Mouse (Mus musculus): Measurements from ENCODE around the gene Ttll3. TPM values are rescaled to one million over a fixed set of nuclear protein-coding genes. Genes with fewer than 3 reads are reported as not detected.

Gene Ttll3
- total RNA-seq, 2 experiments from 2014 or later: 0.77 to 1.3 TPM

- DNase-seq: peak in 1 of 2 experiments; percentile 47
Measured at GRCm38 (mm10) chr6:113379246-113379645, 9.8 kb upstream of the Ttll3 start.

DNA sequence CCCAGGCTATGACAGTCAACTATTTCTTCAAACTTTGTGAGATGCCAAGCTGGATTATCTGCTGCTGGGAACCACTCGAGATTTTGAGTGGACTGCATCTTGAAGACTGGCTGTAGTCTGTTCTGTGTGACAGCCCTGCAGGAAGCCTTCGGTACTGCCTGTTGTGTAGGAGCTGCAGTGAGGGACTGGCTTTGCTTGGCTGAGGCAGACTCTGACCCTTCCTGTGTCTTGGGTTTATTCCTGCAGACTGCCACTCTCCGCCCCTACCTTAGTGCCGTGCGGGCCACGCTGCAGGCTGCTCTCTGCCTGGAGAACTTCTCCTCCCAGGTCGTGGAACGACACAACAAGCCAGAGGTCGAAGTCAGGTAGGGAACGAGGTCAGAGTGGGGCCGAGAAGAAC is 8.6 kb upstream of the Ttll3 start:
- no peak for DNase-seq

GRCm38 (mm10) chr6:113384351-113384927 is 4.6 kb upstream of the Ttll3 start:
- no peak for DNase-seq

DNA sequence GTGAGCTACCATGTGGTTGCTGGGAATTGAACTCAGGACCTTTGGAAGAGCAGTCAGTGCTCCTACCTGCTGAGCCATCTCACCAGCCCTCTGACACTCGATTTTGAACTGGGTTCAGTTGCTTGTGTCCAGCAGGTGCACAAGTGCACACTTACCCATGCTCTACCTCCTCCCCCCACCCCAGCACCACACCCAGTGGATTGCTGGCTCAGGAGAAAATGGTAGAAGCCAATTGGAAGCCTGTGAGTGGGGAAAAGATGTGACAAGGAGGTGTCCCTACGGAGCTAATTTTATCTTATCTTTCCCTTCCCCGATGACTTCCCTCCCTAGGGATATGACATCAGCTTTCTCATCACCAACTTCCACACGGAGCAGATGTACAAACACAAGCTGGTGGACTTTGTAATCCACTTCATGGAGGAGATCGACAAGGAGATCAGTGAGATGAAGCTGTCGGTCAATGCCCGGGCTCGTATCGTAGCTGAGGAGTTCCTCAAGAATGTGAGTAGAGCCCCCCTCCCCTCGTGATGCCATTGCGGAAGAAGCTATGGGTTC is 3.8 kb upstream of the Ttll3 start:
- DNase-seq: no peak

DNA sequence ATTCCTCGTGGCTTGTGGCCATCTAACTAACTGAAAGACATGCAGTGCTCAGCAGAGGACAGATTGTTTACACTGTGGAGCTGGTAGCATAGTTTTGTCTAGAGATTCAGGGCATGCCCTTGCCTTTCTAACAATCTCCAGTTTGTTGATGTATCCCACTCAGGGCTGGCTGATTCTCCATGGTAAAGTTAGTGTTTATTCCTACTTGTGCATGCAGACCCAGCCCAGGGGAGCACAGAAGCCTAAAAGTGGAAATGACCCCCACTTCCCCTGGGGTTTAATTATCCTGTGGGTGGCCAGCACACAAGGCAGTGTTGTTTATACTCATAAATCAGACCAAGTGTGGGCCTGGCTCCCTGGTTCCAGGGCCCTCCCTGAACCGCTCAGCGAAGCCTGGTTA is 3.0 kb upstream of the Ttll3 start:
- DNase-seq: no peak

- DNase-seq: no peak
Measured at GRCm38 (mm10) chr6:113390715-113391114, 1.7 kb downstream of the Ttll3 start.

- no peak for DNase-seq
Measured at GRCm38 (mm10) chr6:113392015-113392386, 2.9 kb downstream of the Ttll3 start.

DNA sequence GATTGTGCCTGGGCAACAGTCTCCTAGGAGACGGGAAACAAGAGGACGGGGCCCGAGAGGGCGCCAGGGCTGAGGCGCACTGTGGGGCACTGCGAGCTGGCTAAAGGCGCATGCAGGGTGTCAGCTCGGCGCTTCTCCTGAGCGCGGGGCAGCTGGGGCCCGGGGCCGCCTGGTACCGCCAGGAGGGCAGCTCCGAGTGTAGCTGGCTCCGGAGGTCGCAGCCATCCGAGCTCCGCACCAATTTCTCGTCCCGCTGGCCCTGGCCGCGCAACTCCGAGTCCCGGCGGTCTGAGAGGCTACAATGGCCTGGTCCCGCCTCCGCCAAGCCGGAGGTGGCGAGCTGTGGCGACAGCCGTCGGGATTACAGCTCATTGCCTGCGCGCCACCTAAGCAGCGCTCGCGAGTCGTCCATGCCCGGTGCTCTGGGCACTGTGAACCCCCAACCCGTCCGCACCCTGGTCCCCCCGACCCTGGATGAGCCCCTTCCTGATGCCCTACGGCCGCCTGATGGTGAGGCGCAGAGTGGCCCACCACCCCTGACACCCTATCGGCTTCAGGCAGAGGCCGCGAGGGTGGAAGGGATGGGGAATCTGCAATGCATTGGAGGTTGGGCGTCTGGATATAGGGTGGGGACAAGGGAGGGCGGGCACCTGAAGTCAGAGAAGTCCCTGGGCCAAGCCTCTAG is 3.5 kb downstream of the Ttll3 start:
- DNase-seq: peak; percentile 38 to 45

- peak in 1 of 2 experiments; percentile 16 for DNase-seq
Measured at GRCm38 (mm10) chr6:113393951-113394350, 4.9 kb downstream of the Ttll3 start.

- DNase-seq: no peak
Measured at GRCm38 (mm10) chr6:113394811-113395210, 5.8 kb downstream of the Ttll3 start.

DNA sequence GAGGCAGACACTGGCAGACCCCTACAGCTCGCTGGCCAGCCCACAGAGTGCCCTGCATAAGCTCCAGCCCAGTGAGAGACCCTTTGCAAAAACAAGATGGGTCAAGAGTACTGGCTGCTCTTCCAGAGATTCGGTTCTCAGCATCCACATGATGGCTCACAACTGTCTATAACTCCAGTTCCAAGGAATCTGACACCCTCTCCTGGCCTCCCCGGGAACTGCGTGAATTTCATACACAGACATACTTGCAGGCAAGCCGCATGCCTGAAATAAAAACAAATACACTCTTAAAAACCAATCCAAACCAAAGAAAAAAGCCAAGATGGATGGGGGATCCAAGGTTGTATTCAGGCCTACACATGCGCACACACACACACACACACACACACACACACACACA is 6.4 kb downstream of the Ttll3 start:
- no peak for DNase-seq

DNA sequence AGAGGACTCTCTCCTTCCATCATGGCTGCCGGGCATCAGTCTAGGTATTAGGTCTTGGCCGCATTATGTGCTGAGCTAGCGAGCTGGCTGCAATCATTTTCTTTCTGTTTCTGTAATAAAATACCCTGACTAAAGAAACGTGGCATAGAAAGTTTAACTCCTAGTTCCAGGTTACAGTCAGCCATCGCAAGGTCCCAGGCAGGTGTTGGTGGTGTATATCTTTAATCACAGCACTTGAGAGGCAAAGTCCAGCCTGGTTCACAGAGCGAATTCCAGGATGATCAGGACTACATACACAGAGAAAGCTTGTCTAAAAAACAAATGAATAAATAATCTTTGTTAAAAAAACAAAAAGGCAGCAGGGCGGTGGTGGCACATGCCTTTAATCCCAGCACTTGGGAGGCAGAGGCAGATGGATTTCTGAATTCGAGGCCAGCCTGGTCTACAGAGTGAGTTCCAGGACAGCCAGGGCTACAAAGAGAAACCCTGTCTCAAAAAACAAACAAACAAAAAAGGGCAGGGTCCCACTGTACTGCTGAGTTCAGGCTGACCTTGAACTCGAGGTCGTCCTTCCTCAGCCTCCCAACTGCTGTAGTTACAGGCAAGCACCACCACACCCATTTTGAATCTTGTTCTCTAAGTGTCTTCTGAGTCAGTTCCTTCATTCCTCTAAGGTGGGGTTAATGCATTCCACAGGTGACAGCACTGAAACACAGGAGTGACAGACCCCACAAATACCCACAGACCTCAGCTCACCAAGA is 7.4 kb downstream of the Ttll3 start:
- no peak for DNase-seq

GRCm38 (mm10) chr6:113402094-113402493 is 13.0 kb downstream of the Ttll3 start:
- peak in 1 of 2 experiments; percentile 63 for DNase-seq

- DNase-seq: peak in 1 of 2 experiments; percentile 27
Measured at GRCm38 (mm10) chr6:113404649-113405448, 15.8 kb downstream of the Ttll3 start.

- no peak for DNase-seq
Measured at GRCm38 (mm10) chr6:113405483-113405882, 16.4 kb downstream of the Ttll3 start.

DNA sequence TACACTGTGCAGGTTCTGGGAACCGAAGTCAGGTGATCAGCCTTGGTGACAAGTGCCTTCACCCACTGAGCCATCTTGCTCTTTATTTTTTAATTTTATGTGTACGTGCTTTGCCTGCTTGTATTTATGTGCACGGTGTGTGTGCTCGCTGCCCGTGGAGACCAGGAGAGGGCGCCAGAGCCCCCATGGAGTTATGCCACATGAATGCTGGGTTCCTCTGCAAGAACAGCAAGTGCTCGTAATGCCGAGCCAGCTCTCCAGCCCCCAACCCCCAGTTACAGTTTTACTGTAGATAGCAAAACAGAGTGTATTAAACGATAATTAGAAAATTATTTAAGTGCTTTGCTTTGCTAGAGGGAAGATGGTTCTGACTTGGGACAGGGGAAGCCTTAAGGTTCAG is 17.6 kb downstream of the Ttll3 start:
- DNase-seq: no peak

- no peak for DNase-seq
Measured at GRCm38 (mm10) chr6:113410001-113410400, 20.9 kb downstream of the Ttll3 start.

DNA sequence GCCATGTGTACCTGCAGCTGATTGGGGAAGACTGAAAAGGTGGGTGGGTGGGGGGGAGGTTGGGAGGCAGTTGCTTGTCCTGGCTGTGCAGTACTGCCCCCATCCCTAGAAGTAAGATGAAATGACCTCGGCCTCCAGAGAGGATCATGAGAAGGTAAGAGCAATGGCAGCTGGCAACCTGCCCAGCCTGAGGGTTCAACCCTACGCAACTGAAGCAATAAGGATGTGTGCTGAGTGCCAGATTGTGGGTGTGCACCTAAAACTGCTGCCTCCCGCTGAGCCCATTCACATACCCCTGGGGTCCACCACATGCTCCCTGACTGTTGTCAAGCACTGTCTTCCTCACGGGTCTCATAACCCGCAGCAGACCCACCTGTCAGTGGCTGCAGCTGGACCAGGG is 27.4 kb downstream of the Ttll3 start:
- no peak for DNase-seq

DNA sequence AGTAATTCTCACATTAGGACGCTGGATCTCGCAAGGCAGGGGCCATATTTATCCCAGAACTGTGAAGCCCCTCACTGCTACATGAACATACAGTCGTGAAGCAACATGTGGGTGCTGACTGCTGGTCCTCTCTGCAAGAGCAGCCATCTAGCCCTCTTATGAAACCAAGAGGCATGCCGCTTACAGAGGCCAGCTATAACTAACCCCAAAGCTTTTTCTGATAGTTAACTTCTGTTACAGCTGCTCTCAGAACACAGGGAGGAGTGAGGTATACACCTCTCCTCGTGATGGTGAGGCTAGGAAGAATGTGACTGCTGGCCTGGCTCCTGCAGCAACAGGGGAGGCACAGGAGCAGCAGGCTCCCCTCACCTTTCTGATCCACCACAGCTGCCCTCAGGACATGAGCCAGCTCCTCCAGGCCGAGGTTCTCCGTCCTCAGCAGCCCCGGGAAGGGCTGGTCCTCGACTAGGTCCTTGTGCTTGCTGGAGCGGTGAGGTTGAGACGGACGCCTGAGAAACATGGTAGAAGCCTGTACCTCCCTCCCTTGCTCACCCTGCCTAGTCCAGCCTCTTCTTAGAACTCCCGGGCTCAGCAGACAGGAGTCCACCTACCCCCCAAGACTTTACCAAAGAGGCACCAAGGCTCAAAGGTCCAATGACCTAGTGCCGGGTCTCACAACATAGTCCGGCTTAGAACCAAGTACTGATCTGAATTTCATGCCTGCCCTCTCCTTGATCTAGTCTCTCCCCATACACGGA is 29.6 kb downstream of the Ttll3 start:
- no peak for DNase-seq

DNA sequence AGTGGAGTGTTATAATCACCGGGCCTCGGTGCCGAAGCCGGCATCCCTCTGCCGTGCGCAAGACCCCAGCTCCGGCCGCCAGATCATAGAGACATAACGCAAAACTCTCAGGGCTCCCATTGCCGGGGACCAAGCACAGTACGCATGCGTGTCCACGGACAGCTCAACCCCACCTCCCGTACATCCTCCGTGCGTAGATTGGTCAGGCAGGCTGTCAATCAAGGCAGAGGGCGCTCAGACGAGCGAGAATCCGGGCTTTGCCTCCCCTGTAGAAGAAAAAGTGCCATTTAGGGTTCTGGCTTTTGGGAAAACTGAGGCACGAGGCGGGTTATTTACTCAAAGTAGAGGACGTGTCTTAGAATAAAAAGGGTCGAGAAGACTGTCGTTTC is 30.1 kb downstream of the Ttll3 start, which contains the start of gene Rpusd3:
TSS of gene Rpusd3 (minus strand) at position 142 of the 389 bp plus-strand sequence.
- DNase-seq: peak; percentile 99 to 100

- no peak for DNase-seq
Measured at GRCm38 (mm10) chr6:113423000-113423399, 33.9 kb downstream of the Ttll3 start.

All from heart, adult 18-20 months (tissue).